Mouse (Mus musculus): ENCODE results near the gene 2700049A03Rik.

2700049A03Rik gene

DNA sequence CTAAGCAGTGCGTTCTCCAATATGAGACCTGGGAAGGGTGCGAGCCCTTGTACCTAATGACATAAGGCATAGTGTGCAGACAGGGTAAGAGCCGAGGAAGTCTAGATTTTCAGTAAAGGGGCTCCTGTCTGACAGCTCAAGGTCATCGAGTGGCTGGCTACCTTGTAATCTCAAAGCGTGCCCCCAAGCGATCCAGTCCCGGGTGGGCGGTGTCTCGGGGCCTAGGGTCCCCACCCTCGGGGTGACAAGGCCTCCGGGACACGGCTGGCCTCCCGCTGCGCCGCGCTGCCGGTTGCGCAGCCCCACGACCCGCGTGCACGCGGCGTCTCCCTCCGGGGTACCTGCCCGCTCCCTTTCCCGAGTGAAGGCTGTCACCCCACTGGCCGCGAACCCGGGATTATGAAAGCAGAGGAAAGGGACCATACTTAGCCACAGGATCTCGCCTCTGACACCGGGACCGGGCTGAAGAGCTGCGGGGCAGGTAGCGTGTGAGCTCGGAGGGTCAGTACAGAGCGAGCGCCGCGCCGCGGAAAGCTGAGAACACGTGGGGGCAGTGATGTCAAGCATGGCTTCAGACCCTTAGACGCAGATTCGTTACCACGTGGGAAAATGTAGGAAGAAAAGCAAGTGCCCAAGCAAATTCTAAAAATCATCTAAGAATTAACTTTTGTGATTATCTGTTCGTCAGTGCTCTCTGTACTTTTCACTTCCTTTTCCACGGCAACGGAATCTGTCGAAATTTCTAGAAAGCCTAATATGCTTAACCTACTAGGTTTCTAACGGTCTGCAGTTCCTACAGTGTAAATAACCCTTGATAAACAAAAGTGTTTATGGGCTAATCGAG, at the start of gene 2700049A03Rik, which contains the start of gene Timm9:
TSS of gene 2700049A03Rik (plus strand) at position 719 of the 844 bp plus-strand sequence.
TSS of gene Timm9 (minus strand) at position 555 of the 844 bp plus-strand sequence.
- peak; percentile 85 to 97 for DNase-seq (ENCODE audit: inconsistent age in 2 of 2, low spot score in 1 of 2)

DNA sequence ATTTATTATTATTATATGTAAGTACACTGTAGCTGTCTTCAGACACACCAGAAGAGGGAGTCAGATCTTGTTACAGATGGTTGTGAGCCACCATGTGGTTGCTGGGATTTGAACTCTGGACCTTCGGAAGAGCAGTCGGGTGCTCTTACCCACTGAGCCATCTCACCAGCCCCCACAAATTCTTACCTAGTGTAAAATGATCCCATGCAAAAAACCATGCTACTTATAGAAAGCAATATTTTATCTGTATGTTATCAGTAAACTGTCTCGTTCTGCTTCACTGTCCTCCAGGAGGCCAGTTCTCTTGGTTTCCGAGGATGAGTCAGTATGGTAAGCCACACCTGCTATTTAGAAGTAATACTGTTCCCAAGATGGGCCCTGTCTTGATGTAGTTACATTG, 32.4 kb upstream of the 2700049A03Rik start:
- DNase-seq (ENCODE audit: inconsistent age in 2 of 2, low spot score in 1 of 2), result peak in 1 of 2 experiments; percentile 11

DNA sequence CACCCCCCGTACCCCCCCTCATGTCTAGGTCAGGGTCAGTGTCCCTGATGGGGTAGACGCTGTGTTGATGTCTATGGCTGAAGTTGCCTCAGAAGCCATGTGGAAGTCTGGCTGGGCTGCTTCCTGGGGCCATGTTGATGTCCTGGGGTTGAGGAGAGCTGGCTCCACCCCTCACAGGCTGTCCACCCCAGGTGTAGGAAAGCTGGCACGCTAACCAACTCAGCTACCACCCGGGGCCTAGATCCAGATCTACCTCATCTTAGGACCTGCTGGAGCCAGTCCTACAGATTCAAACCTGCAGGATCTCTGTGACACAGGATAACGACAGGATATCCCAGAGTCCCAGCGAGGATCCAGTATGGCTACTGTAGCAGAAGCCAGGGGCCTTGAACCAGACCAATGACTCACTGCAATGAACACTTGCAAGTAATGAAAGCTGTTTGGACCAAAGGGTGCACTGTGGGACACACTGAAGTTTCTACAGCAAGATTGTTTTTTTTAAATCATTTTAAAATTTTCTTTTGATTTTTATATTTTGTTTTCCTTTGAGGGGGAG, 29.4 kb upstream of the 2700049A03Rik start:
- DNase-seq (ENCODE audit: inconsistent age in 2 of 2, low spot score in 1 of 2), result peak; percentile 59 to 84

DNA sequence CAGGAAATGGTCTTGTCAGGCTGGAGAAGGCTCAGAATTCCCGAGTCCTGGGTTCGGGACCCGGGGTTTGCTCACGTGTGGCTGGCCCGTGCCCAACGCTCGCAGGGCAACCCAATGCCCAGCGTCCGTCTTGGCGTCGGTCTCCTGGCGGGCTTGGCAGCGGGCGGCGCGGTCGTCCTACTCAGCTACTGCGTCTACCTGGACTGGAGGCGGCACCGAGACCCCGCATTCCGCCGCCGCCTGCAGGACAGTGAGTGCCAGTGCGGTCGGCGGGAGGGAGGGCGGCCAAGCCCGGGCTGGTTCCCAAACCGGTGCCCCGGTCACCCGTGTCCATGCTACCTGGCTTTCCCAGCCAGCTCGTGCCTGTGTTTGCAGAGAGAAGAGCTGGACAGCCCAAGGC, 25.3 kb upstream of the 2700049A03Rik start, which contains the start of gene Tomm20l:
TSS of gene Tomm20l (plus strand) at position 98 of the 400 bp plus-strand sequence.
- DNase-seq (ENCODE audit: inconsistent age in 2 of 2, low spot score in 1 of 2), result peak; percentile 74 to 79

DNA sequence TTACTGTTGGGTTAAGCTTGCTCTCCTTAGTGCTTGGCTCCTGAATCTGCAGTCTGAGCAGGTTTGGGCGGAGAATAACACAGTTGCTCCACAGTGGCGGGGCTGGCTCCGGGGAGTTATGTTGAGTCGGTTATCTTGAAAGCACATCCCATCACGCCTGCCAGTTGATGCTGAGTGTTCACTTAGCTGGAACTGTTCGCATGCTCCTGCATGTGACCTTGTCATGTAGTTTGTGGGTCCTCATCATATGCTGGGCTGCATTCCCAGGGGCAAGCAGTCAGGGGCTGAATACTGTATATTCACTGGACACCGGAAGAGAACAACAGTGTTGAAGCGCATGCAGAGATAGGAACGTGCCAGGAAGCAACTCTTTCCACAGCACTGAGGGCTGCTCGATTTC, 23.6 kb upstream of the 2700049A03Rik start:
- DNase-seq (ENCODE audit: inconsistent age in 2 of 2, low spot score in 1 of 2), result no peak

DNA sequence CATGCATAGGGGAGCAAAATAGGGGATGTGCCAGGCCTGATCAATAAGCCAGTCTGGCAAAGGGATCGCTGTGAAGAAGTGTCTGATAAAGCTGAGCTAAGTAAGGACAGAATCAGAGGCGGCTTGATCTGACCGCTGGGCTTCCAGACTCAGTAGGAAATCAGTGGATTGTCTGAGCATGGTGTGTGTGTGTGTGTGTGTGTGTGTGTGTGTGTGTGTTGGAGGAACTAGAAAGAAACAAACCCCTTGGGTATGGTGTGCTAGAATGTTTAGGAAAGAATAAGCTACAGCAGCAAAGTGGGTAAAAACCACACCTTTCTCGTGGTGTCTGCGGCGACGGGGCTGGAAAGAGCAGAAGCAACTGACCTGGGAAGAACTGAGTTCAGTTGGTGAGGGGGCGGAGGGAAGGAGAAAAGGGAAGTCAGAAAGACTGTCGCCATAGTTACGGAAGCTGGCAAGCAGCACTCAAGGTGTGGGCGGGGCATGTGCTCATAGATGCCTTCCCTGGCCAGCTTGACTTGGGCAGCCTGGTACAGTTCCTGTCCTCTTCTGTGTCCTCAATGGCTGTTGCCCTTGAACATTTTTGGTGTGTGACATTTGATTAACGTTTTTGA, 22.9 kb upstream of the 2700049A03Rik start:
- peak; percentile 82 to 86 for DNase-seq (ENCODE audit: inconsistent age in 2 of 2, low spot score in 1 of 2)

DNA sequence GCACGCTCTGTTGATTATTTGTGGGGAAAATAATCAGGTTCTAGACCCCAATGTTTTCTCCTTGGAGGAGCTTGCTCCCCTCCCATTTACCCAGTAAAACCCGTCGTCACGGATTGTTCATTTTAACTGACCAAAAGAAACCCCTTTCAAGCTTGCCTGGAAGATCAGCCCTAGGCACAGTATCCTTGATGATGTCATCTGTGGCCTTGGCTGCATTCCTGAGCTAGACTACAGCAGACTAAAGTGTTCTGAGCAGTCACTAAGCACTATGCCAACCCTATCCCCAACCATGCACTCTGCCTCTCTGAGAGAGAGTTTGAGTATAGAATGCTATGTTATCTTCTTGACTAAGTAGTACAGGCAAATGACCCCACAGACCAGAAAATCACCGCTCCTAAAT, 20.2 kb upstream of the 2700049A03Rik start:
- DNase-seq (ENCODE audit: inconsistent age in 2 of 2, low spot score in 1 of 2), result peak; percentile 87 to 93

DNA sequence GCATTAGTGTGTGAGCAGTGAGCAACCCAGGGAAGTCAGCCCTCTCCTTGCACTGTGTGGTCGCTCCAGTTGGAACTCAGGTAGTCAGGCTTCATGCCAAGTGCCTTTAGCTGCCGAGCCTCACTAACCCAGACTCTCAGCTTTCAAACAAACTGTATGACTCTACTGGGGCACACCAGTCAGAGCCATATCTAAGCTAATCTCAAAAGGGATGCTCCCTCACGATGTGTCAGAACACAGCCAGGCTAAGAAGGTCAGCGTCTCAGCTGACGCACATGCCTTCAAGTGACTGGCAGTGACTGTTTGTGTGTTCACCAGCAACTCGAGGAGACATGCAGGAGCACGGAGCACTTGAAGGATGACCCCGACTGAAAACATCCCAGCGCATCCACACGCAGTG, 13.9 kb upstream of the 2700049A03Rik start:
- peak in 1 of 2 experiments; percentile 49 for DNase-seq (ENCODE audit: inconsistent age in 2 of 2, low spot score in 1 of 2)

DNA sequence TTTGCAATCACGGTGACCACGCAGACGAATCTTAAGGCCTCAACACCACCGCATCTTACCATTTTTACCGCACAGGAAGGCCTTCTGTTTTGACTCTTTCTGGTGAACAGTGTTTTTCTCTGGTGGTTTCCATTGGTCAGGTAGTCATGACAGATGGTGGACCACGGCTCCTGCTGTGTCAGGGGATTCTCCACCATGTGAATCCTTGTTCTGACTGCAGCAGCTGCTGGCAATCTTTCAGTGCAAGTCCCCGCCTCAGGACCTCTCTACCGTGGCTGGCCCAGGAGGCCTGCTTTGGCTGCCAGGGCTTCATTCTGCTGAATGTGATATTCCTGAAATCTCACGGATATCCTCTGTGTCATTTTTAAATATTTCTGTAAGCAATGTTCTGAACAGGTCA, 13.4 kb upstream of the 2700049A03Rik start:
- DNase-seq (ENCODE audit: inconsistent age in 2 of 2, low spot score in 1 of 2), result no peak

DNA sequence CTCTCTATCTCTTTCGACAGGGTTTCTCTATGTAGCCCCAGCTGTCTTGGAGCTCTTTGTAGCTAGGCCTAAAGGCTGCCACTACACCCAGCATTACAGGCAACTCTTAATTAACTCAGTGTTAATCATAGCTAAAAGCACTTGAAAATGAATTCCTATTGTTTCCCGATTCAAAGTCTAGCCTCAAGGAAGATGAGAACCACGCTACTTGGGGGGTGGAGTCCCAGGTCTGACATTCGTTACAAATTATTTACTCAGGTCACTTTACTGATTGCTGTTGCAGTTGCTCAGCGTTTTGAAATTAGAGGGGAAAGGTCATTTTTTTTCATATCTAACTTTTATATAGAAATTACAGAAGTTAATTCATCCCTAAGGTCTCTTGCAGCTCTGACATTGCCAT, 1.1 kb upstream of the 2700049A03Rik start:
- no peak for DNase-seq (ENCODE audit: inconsistent age in 2 of 2, low spot score in 1 of 2)

DNA sequence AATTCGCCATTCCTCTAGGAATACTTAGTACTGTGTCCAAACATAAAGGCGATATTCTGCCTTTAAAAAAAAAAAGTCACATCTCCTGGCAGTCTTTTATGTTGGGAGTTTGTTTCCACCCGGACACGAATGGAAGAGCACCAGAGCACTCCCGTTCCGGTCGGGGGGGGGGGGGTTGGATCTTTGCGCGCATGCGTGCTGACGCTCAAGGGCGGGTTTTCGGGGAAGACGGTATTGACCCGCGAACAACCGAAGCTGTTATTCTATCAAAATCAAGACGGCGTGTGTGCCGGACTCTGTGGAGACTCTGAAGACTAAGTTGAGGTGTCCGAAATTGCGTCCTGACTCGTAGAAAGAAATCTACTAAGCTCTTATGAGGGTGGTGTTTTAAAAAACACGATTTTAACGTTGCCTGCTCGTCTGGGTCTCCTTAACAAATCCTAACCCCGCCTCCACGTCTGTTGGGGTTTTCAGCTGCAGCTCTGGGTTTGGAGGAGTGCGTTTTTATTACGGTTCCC, 385 bp downstream of the 2700049A03Rik start:
- DNase-seq (ENCODE audit: inconsistent age in 2 of 2, low spot score in 1 of 2), result peak; percentile 82 to 95

DNA sequence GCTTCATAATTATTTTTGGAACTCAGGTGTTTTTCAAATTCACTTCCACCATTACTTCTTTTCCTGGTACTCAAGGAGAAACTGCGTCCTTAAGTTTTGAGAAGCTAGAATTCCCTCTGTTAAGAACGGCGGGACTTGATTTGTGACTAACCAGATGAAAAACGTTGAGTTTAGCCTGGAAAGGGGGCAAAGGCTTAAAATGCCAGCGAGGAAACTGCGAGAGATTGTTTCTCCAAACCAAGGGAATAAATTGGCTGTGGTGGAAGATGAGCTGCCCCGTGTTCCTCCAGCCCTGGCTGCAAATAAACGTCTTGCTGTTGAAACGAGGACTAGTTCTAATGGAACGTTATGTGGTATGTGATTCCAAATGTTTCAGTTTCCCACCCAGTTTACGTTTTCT, 1.0 kb downstream of the 2700049A03Rik start:
- peak in 1 of 2 experiments; percentile 63 for DNase-seq (ENCODE audit: inconsistent age in 2 of 2, low spot score in 1 of 2)

DNA sequence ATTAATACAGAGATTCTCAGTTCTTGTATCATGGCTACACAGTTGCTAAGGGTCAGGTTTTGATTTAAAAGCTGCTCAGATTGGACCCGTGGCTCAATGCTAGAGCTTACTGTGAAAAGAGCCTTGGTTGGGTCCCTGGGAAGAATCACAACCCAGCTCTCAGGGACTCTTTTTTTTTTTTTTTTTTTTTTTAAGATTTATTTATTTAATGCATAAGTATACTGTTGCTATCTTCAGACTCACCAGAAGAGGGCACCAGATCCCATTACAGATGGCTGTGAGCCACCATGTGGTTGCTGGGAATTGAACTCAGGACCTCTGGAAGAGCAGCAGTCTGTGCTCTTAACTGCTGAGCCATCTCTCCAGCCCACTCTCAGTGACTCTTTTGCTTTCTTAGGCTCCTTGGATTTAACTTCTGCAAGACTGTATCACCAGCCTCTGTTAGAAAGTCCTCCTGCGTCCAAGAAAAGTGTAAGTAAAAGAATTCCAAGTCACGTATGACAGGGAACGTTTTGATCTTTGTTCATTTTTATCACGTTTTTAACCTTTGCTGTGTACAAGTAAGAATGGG, 2.7 kb downstream of the 2700049A03Rik start:
- peak in 1 of 2 experiments; percentile 43 for DNase-seq (ENCODE audit: inconsistent age in 2 of 2, low spot score in 1 of 2)

DNA sequence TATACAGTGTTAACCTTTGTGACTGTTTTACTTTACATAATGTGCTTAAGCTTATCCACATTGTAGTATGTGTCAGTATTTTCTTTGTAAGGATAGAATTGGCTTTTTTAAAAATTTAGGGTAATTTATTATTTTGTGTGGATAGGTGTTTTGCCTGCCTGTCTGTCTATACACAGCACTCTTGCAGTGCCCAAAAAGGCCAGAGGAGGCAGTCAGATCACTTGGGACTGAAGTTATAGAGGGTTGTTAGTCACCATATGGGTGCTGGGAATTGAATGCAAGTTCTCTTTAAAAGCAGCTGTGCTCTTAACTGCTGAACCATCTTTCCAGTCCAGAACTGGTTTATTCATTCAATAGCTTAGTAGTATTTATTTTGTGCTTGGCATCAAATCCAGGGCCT, 4.5 kb downstream of the 2700049A03Rik start:
- no peak for DNase-seq (ENCODE audit: inconsistent age in 2 of 2, low spot score in 1 of 2)

DNA sequence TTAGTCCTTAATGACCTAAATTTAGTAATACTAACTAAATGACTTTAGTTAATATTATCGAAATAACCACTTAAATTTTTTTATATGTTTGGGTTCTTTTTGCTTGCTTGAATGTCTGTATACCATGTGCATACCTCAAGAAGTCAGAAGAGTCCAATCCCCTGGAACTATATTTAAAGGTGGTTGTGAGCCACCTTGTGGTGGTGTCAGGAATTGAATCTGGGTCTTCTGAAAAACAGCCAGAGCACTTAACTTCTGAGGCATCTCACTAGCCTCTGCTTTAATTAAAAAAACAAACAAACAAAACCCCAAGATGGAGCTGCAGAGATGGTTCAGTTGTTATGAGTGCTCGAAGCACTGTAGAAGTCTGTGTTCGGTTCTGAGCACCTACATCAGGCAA, 11.0 kb downstream of the 2700049A03Rik start:
- peak; percentile 62 to 85 for DNase-seq (ENCODE audit: inconsistent age in 2 of 2, low spot score in 1 of 2)

DNA sequence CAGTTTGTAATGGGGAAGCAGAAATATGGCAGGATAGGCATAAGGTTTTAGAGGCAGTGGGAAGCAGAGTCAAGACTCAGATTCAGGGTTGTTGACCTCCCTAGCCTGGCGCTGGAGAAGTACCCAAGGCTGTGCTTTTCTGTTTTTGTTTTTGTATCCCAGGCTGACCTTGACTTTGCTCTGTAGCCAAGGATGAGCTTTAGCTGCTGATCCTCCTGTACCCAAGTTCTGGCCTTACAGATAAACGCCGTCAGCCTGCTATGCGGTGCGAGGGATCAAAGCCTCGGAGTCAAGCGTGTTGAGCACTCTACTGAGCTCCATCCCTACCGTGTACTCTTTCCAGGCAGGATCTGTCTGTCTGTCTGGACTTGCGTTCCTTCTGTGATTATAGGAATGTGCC, 12.2 kb downstream of the 2700049A03Rik start:
- DNase-seq (ENCODE audit: inconsistent age in 2 of 2, low spot score in 1 of 2), result peak; percentile 53 to 77

DNA sequence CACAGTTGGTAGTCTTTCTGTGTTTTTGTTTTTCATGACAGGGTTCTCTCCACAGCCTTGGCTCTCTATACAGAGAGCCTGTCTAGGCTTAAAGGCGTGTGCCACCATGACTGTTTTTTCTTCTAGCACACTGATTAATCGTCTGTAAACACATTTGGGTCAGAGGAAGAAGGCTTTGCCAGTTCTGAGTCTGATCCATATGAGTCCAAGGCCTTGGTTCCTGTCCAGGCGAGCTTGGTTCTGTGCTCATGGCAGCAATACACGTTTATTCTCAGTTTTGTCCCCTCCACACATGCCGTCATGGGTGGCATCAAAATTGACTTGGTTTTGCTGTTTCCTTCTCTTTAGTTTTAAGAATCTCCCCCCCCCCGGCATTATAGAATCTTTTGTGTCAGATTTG, 12.8 kb downstream of the 2700049A03Rik start:
- DNase-seq (ENCODE audit: inconsistent age in 2 of 2, low spot score in 1 of 2), result peak in 1 of 2 experiments; percentile 71

DNA sequence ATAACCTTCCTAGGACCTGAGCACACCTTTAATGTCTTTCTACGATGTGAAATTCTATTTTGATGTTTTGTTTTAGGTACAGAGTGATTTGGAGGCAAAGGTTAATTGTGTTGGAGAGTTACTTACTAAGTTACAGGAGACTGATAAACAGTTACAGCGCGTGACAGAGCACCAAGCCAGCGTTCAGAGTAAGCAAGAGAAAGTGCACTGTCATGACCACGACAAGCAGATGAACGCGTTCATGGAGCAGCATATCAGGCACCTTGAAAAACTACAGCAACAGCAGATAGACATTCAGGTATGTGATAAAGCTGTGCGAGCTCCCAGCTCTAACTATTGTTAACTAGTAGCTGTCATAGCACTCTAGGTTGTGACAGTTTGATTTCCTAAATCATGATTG, 13.5 kb downstream of the 2700049A03Rik start:
- no peak for DNase-seq (ENCODE audit: inconsistent age in 2 of 2, low spot score in 1 of 2)

DNA sequence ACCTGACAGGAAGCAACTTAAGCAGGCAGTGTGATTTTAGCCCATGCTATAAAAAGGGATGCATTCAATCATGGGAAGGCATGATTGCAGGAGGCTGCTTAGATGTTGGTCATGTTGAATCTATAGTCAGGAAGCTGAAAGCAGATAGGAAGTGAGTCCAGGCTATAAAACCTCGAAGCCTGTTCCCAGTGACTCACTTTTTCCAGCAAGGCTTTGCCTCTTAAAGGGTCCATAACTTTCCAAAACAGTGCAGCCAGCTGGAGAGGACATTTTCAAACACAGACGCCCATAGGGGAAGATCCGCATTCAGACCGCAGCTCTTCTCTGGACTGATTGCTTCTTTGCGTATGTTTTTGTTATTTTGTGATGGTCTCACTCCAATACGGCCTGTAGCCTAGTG, 18.3 kb downstream of the 2700049A03Rik start:
- DNase-seq (ENCODE audit: inconsistent age in 2 of 2, low spot score in 1 of 2), result no peak

DNA sequence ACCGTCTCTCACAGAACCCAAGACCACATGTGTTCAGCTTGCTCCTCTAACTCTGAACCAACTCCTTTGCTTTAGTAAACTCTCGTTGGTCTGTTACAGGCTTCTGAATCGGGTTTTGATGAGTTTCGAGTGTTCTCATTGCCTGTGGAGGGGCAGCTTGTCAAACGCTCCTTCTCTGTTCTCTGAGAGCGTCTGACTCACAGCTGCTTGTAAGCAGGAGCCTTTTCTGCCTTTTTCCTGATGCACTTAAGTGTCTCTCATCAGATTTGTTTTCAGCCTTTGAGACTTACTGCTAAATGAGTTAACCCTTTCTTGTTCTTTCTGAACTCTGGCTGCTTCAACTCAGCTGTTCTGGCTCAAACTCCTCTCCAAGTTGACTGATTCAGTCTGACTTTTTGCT, 21.3 kb downstream of the 2700049A03Rik start:
- DNase-seq (ENCODE audit: inconsistent age in 2 of 2, low spot score in 1 of 2), result no peak

DNA sequence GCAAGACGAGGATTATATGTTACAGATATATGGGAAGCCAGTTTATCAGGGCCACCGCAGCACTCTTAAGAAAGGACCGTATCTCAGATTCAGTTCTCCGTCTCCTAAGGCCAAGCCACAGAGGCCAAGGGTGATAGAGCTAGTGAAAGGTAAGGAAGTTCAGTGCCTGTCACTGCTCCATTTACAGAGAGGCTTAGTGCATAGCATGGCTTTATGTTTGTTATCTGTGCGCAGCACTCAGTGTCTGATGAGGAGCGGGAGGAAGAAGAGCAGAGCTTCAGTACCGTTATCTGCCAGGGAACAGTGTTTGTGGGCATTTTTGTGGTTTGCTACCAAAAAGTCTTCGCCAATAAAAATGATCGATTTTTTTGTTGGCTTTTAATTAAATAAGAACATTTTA, 27.8 kb downstream of the 2700049A03Rik start:
- no peak for DNase-seq (ENCODE audit: inconsistent age in 2 of 2, low spot score in 1 of 2)

Measured in adrenal gland, adult (tissue).